Mouse (Mus musculus) limb, embryonic 12.5 days (tissue): ENCODE results near the gene Atpif1. TPM values are rescaled to one million over a fixed set of nuclear protein-coding genes. Genes with fewer than 3 reads are reported as not detected.

Source experiments
- ATAC-seq: fragments of 200-750 bp; cut with Nextera tagmentation; 2 replicates; pipeline ENCODE4 v1.8.0; 2017; ENCODE audit warnings: low read depth, moderate TSS enrichment; ENCODE audit not compliant: insufficient number of reproducible peaks, insufficient read depth, low FRiP score, low TSS enrichment
- H3K27ac ChIP-seq: fragments of 300-500 bp; sonication (generic); 2 replicates; pipeline ENCODE4 v1.5.1; 2016; ENCODE audit warnings: mild to moderate bottlenecking, moderate library complexity
- H3K27me3 ChIP-seq: fragments of 300-500 bp; sonication (generic); 2 replicates; pipeline ENCODE4 v1.6.1; 2016; ENCODE audit warnings: mild to moderate bottlenecking, moderate library complexity
- H3K36me3 ChIP-seq: fragments of 300-500 bp; sonication (generic); 2 replicates; pipeline ENCODE4 v1.6.1; 2016; ENCODE audit warnings: mild to moderate bottlenecking, moderate library complexity
- H3K4me1 ChIP-seq: fragments of 300-500 bp; sonication (generic); replicated peaks from 2 replicates; pipeline ENCODE4 v1.6.1; 2016
- H3K4me2 ChIP-seq: fragments of 300-500 bp; sonication (generic); 2 replicates; pipeline ENCODE4 v1.6.1; 2016; ENCODE audit warnings: mild to moderate bottlenecking, moderate library complexity
- H3K4me3 ChIP-seq: fragments of 300-500 bp; sonication (generic); replicated peaks from 2 replicates; pipeline ENCODE4 v1.5.1; 2016; ENCODE audit warnings: mild to moderate bottlenecking
- H3K9ac ChIP-seq: fragments of 300-500 bp; sonication (generic); replicated peaks from 2 replicates; pipeline ENCODE4 v1.6.1; 2016; ENCODE audit warnings: mild to moderate bottlenecking, moderate library complexity
- H3K9me3 ChIP-seq: fragments of 300-500 bp; sonication (generic); 2 replicates; pipeline ENCODE4 v1.6.1; 2016; ENCODE audit warnings: mild to moderate bottlenecking, moderate library complexity
- WGBS: fragments of 180-500 bp; shearing (Covaris S2); methylation state at CpG from one replicate; pipeline ENCODE4 v1.1.7; 2016; 5-methylcytosine and 5-hydroxymethylcytosine counted together
- polyA plus RNA-seq: library from polyadenylated mRNA; unstranded; fragments of >200 nt; fragmentation: Nextera tagmentation; extraction: Ambion mirVana; gene quantifications from 2 replicates; pipeline ENCODE4 v1.2.1, GENCODE M21; 2016

Gene Atpif1
- polyA plus RNA-seq, 1 experiment from 2014 or later, result 1,138 TPM

DNA sequence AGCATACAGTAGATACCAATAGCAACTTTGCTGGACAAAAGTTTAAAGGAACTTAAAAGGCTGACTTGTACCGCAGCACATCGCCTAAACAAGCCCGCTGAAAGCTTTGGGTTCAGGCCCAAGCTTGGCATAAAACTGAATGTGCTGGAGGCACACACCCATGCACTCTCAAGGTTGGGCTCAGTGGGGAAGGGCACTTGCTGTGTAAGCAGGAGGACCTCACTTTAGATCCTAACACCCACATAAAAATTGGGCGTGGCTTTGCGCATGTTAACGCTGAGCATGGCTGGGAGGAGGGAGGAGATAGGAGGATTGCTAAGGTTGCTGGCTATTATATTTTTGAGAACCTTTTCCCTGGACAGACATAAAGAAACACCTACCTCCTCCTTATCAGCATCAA, 8.7 kb downstream of the Atpif1 start:
- Histone ChIP-seq H3K4me3 (no peak overlapping the region), H3K27me3 (no peaks in the 10 kb centered on the region), H3K4me1 (no peaks in the 10 kb centered on the region), H3K27ac (no peak overlapping the region), H3K9ac (no peak overlapping the region), H3K36me3 (peaks cover 12% of the 10 kb centered on the region), H3K9me3 (no peaks in the 10 kb centered on the region), H3K4me2 (no peak overlapping the region)
- 54% methylated on average over 6 of the region's 6 CpGs for WGBS
- ATAC-seq, result no peak

DNA sequence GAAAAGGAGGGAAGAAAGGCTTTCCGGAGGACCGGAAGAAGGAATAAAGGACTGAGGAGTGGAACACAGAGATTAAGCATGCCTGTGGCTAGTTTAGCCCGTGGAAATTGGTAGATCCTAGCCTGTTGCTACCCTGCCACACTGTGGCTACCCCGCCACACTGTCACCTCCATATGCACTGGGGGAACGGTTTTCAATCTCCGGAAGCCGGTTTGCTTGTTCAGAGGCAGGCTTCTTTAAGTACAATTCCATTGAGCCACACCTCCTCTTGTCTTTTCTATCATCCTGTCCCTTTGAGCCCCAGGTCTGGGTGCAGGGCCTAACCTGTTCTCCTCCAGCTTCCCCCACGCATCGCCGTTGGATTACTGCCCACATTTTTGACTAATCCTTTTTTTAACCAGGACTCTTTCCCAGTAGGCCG, 9.1 kb downstream of the Atpif1 start:
- WGBS, result 35% methylated on average over 11 of the region's 11 CpGs
- H3K9me3 ChIP-seq, result no peaks in the 10 kb centered on the region
- no peaks in the 10 kb centered on the region for H3K4me1 ChIP-seq
- no peak overlapping the region for H3K4me2 ChIP-seq
- no peak overlapping the region for H3K27ac ChIP-seq
- ATAC-seq, result no peak
- peaks cover 8% of the 10 kb centered on the region for H3K36me3 ChIP-seq
- H3K27me3 ChIP-seq, result no peaks in the 10 kb centered on the region
- H3K4me3 ChIP-seq, result no peak overlapping the region
- H3K9ac ChIP-seq, result peak overlapping the region; percentile 35; the same call in 1 of the 2 replicates

DNA sequence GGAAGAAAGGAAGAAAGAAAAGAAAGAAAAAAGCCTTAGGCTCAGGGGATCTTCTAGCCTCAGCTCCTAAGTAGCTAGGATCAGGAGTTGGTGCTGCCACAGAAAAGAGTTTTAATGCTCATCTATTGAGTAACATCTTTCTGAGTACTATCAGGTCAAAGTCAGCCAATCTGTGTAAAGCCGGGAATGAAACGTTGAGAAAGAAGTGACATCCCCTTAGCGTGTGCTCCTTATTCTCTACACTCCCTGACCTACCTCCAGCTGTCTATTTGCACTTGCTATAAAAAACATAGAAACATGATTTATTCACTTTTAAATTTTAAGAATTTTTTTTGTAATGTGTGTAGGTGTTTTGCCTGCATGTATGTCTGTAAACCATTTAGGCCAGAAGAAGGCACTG, 14.3 kb downstream of the Atpif1 start:
- no peaks in the 10 kb centered on the region for H3K27me3 ChIP-seq
- no peaks in the 10 kb centered on the region for H3K36me3 ChIP-seq
- no peak overlapping the region for H3K27ac ChIP-seq
- no peak for ATAC-seq
- no peak overlapping the region for H3K9ac ChIP-seq
- no peak overlapping the region for H3K4me3 ChIP-seq
- peaks cover 5% of the 10 kb centered on the region; the same call in 1 of the 2 replicates for H3K4me1 ChIP-seq
- no peak overlapping the region for H3K4me2 ChIP-seq
- H3K9me3 ChIP-seq, result no peaks in the 10 kb centered on the region
- 90% methylated on average over 3 of the region's 3 CpGs for WGBS

DNA sequence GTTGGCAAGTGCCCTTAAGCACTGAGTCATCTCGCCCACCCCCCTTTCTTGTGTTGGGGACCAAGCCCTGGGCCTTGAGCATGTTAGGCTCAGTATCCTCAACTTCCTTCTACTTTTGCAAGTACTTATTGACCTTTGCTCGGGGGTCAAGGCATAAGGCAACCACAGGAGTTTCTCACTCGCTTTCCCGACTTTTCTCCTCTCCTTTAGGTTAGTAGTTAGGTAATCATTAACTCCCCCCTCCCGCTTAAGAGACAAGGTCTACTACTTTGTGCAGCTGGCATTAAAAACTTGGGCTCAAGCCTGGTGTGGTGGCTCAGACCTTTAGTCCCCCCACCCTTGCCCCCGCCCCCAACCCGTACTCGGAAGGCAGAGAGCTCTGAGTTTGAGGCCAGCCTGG, 15.4 kb downstream of the Atpif1 start:
- ATAC-seq, result no peak
- Histone ChIP-seq H3K4me3 (no peak overlapping the region), H3K27me3 (no peaks in the 10 kb centered on the region), H3K9ac (no peak overlapping the region), H3K27ac (no peak overlapping the region), H3K36me3 (no peaks in the 10 kb centered on the region), H3K4me1 (peaks cover 13% of the 10 kb centered on the region), H3K9me3 (no peaks in the 10 kb centered on the region), H3K4me2 (no peak overlapping the region)
- 82% methylated on average over 8 of the region's 8 CpGs for WGBS

DNA sequence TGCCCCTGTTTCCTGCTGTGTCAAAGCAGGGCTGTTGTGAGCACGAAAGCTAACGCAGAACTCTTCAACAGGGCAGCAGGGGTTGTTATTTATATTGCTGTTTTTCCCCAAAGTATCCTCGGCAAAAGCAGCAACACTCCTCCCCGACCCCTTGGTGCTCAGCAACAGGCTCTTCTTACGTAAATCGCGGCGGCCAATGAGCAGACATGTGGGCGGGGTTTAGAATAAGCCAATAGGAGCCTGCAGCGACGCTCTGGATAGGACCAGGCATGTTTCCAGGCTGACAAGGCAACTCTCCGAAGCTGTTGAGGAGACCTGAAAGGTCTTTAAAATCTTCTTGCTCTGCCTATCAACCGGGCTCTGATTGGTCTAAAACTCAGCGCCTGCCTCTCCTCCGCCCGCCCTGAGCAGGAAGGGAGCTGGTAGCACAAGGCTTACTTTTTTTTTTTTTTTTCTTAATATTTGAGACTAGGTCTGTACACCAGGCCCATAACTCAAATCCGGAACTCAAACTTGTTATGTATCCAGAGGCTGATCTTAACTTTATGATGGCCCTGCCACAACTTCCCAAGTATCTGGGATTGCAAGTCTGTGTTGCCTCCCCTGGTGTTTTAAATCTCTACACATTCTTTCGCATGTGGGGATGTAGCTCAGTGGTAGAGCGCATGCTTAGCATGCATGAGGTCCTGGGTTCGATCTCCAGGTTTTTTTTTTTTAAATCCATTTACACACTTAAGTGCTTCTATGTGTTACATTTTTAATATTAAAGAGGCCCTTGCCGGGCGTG, 17.9 kb downstream of the Atpif1 start:
- ATAC-seq, result peak; percentile 96
- peaks cover 14% of the 10 kb centered on the region for H3K4me1 ChIP-seq
- WGBS, result 21% methylated on average over 22 of the region's 22 CpGs
- no peaks in the 10 kb centered on the region for H3K27me3 ChIP-seq
- H3K9ac ChIP-seq, result 0 out of 2 replicates have a peak overlapping the region, but pooled peaks have one; percentile 50
- no peaks in the 10 kb centered on the region for H3K9me3 ChIP-seq
- peak overlapping the region; percentile 79 for H3K27ac ChIP-seq
- H3K36me3 ChIP-seq, result no peaks in the 10 kb centered on the region
- H3K4me2 ChIP-seq, result peak overlapping the region; percentile 89
- H3K4me3 ChIP-seq, result peak overlapping the region; percentile 42

DNA sequence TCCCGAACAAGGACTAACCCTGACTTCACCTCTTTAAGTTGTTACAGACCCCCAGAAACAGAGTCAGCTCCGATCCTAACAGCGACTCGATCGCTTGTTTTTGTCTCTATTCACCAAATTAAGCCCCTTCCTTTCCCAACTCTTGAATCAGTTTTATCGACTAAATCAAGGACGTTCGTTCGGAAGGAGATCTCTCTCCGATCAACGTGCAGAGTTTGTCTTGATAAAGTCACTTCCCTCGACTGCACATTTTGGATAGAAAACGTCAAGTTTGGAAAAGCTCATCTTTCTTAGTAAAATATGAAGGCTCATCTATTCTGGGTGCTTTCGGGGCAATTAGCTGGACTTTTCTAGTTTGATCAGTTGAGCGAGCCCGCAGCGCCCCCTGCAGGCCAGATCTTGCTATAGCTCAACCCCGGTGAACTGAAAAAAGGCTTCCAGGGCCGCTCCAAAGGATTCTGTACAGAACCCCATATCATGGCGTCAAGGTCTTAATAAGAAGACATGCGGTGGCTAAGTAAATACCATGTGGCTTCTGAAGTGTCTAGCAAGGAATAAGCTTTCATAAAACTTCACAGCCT, 18.8 kb downstream of the Atpif1 start:
- Histone ChIP-seq H3K4me3 (peak overlapping the region; percentile 42), H3K27me3 (no peaks in the 10 kb centered on the region), H3K27ac (peak overlapping the region; percentile 79), H3K9me3 (no peaks in the 10 kb centered on the region), H3K4me1 (peaks cover 15% of the 10 kb centered on the region), H3K36me3 (no peaks in the 10 kb centered on the region), H3K4me2 (peak overlapping the region; percentile 89), H3K9ac (peak overlapping the region; percentile 50)
- no peak for ATAC-seq
- 1% methylated on average over 21 of the region's 21 CpGs for WGBS

DNA sequence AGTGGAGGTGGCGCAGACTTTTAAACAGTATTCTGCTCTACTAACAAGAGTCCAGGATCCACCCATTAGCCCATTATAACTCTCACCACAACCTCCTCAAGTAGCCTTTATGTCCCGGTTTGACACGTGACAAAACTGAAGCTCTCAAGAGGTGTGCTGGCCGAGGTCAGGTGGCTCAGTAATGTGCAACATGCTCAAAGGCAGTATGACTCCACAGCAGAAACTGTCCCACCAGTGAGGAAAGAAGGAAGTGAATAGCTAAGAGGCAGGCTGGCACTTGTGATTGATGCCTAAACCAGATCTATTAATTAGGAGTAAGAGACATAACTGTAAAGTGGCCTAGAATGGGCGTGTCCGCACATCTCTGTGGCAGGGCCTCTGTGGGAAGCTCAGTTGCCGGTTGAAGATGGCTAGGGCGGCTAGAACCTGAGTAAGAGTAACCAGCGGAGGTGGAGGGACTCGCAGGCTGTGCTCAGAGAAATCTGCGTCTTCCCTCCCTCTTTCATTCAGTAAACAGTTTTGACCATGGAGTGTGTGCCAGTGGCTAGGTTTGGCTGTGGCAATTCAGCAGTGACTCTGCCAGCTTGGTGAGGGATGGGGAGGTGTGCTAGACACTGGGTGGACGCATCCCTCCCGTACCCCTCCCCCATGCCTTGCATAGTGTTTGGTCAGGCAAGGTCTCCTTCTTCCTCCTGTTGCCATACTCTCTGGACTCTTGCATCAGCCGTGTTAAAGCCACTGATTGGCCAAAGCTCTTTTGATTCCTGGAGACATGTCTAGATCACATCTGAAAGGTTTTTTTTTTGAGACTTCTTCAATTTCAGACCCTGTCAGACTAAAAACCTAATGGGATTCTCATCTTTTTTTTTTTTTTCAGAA, 19.8 kb downstream of the Atpif1 start:
- Histone ChIP-seq H3K27me3 (no peaks in the 10 kb centered on the region), H3K4me3 (no peak overlapping the region), H3K4me1 (peaks cover 20% of the 10 kb centered on the region), H3K4me2 (peak overlapping the region; percentile 89), H3K36me3 (no peaks in the 10 kb centered on the region), H3K9ac (no peak overlapping the region), H3K27ac (no peak overlapping the region), H3K9me3 (no peaks in the 10 kb centered on the region)
- ATAC-seq, result no peak
- 28% methylated on average over 14 of the region's 14 CpGs for WGBS

DNA sequence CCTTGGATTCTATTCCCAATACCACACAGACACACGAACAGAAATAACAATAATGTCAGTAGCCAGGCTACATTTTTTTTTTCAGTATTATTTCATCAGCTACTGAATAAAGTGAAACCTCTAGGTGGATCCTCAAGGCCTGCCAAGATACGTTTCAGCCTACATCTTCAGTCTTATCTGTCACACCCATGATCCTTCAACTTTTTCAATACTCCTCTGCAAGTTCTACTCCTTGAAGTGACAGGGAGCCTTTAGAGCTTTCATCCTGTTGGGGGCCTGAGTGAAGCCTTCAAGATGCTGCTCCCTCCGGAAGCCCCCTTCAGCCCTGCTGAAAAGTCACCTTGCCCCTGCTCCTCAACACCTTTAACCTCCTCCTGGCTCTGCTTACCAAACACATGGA, 21.4 kb downstream of the Atpif1 start:
- Histone ChIP-seq H3K9ac (no peak overlapping the region), H3K4me1 (peaks cover 21% of the 10 kb centered on the region), H3K9me3 (no peaks in the 10 kb centered on the region), H3K27ac (no peak overlapping the region), H3K36me3 (no peaks in the 10 kb centered on the region), H3K4me2 (no peak overlapping the region), H3K27me3 (no peaks in the 10 kb centered on the region), H3K4me3 (no peak overlapping the region)
- 77% methylated on average over 3 of the region's 3 CpGs for WGBS
- ATAC-seq, result no peak

DNA sequence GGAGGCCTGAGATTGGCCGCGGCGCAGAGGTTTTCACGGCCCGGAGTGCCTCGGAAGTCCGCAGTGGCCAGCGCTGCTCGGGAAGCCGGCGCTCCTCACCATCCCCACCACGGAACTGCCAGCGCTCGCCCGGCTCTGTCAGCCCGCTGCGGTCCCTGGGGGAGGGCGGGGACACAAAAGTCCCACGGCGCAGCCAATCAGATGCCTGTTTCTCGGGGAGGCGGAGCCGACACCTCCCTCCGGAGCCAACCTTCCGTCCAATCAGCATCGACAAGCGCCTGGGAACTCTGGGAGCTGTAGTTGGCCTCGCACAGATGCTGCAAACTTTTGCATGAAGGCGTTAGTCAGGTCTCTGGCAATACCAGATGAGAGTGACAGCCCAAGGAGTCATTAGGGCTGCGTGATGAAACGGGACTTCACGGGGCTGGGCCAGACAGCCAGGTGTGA, 23.1 kb downstream of the Atpif1 start, which contains the start of gene Sesn2:
Gene Sesn2 (minus strand): TSS at position 150 of the 447 bp plus-strand sequence.
- Histone ChIP-seq H3K27me3 (no peaks in the 10 kb centered on the region; the same call in 1 of the 2 replicates), H3K4me3 (peak within 1 kb of the TSS; percentile 65), H3K4me2 (peak within 1 kb of the TSS; percentile 86), H3K9me3 (no peaks in the 10 kb centered on the region), H3K27ac (peak within 1 kb of the TSS; percentile 81), H3K36me3 (no peaks in the 10 kb centered on the region), H3K4me1 (peaks cover 21% of the 10 kb centered on the region), H3K9ac (peak within 1 kb of the TSS; percentile 71)
- peak; percentile 86 for ATAC-seq
- under 1% methylated on average over 32 of the region's 32 CpGs for WGBS

DNA sequence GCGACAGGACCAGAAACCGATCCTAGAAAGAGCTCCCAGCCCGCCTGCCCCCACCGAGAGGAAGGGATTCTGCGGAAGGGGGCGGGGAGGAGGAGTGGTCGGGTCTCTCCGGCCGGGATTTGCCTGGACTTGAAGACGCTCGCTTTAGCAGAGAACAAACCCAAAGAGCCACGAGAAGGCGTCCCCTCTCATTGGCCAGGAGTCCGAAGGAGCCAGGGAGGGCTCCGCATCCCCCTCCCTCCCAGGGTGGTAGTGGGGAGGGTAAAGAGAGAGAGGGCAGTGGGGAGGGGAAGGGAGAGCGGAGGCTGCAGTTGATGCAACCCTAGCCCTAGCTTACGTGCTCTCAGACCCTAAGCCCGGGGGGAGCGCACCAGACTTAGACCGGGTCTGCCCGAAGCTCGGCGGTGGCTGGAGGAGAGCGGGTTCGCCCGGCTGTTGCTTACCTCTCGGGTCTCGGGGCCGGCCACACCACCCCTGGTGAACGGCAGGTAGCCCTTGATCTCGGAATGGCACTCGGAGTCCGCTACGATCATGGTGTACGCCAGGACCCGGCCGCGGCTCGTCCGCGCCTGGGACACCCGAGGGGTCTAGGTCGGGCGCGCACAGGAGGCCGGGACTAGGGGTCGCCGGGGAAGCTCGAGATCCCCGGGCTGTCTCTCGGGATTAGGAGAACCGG, 23.7 kb downstream of the Atpif1 start:
- peak overlapping the region; percentile 81 for H3K27ac ChIP-seq
- H3K27me3 ChIP-seq, result no peaks in the 10 kb centered on the region; the same call in 1 of the 2 replicates
- H3K4me3 ChIP-seq, result peak overlapping the region; percentile 65
- H3K9ac ChIP-seq, result peak overlapping the region; percentile 71
- H3K4me2 ChIP-seq, result peak overlapping the region; percentile 86
- H3K4me1 ChIP-seq, result peaks cover 21% of the 10 kb centered on the region
- H3K9me3 ChIP-seq, result no peaks in the 10 kb centered on the region
- no peaks in the 10 kb centered on the region for H3K36me3 ChIP-seq
- under 1% methylated on average over 52 of the region's 52 CpGs for WGBS
- ATAC-seq, result peak; percentile 77
